Mouse (Mus musculus): ENCODE results near the gene Hnrnpr.

Hnrnpr gene

GRCm38 (mm10) chr4:136304181-136304580 is 6.6 kb upstream of the Hnrnpr start:
- no peak for DNase-seq (ENCODE audit: extremely low read depth, low read depth, low spot score)

GRCm38 (mm10) chr4:136308355-136308754 is 2.4 kb upstream of the Hnrnpr start:
- no peak for DNase-seq (ENCODE audit: extremely low read depth, low read depth, low spot score)

GRCm38 (mm10) chr4:136309780-136310179 is 962 bp upstream of the Hnrnpr start:
- no peak for DNase-seq (ENCODE audit: extremely low read depth, low read depth, low spot score)

GRCm38 (mm10) chr4:136311042-136311999 is 579 bp downstream of the Hnrnpr start:
- DNase-seq (ENCODE audit: extremely low read depth, low read depth, low spot score) = no peak

- DNase-seq (ENCODE audit: extremely low read depth, low read depth, low spot score) = no peak
These were observed 1.9 kb downstream of the Hnrnpr start for GRCm38 (mm10) chr4:136312616-136313015.

- DNase-seq (ENCODE audit: extremely low read depth, low read depth, low spot score) = no peak
These were observed 6.9 kb downstream of the Hnrnpr start for GRCm38 (mm10) chr4:136317667-136318066.

- DNase-seq (ENCODE audit: extremely low read depth, low read depth, low spot score) = no peak
These were observed 9.3 kb downstream of the Hnrnpr start for GRCm38 (mm10) chr4:136320016-136320415.

- DNase-seq (ENCODE audit: extremely low read depth, low read depth, low spot score) = no peak
These were observed 13.5 kb downstream of the Hnrnpr start for GRCm38 (mm10) chr4:136324226-136324625.

- DNase-seq (ENCODE audit: extremely low read depth, low read depth, low spot score) = no peak
These were observed 16.5 kb downstream of the Hnrnpr start for GRCm38 (mm10) chr4:136327238-136327637.

- no peak for DNase-seq (ENCODE audit: extremely low read depth, low read depth, low spot score)
These were observed 17.4 kb downstream of the Hnrnpr start for GRCm38 (mm10) chr4:136328115-136328514.

- DNase-seq (ENCODE audit: extremely low read depth, low read depth, low spot score) = no peak
These were observed 21.0 kb downstream of the Hnrnpr start for GRCm38 (mm10) chr4:136331709-136332108.

GRCm38 (mm10) chr4:136333191-136333590 is 22.4 kb downstream of the Hnrnpr start:
- no peak for DNase-seq (ENCODE audit: extremely low read depth, low read depth, low spot score)

- no peak for DNase-seq (ENCODE audit: extremely low read depth, low read depth, low spot score)
These were observed 24.3 kb downstream of the Hnrnpr start for GRCm38 (mm10) chr4:136335065-136335464.

- no peak for DNase-seq (ENCODE audit: extremely low read depth, low read depth, low spot score)
These were observed 26.4 kb downstream of the Hnrnpr start for GRCm38 (mm10) chr4:136337129-136337528.

- DNase-seq (ENCODE audit: extremely low read depth, low read depth, low spot score) = no peak
These were observed 38.9 kb downstream of the Hnrnpr start for GRCm38 (mm10) chr4:136349616-136350015.

- no peak for DNase-seq (ENCODE audit: extremely low read depth, low read depth, low spot score)
These were observed 46.3 kb downstream of the Hnrnpr start for GRCm38 (mm10) chr4:136357026-136357425.

GRCm38 (mm10) chr4:136357429-136357828 is 46.7 kb downstream of the Hnrnpr start:
- DNase-seq (ENCODE audit: extremely low read depth, low read depth, low spot score) = no peak

- DNase-seq (ENCODE audit: extremely low read depth, low read depth, low spot score) = no peak
These were observed 57.1 kb downstream of the Hnrnpr start for GRCm38 (mm10) chr4:136367856-136368255.

GRCm38 (mm10) chr4:136369727-136370126 is 59.0 kb downstream of the Hnrnpr start:
- no peak for DNase-seq (ENCODE audit: extremely low read depth, low read depth, low spot score)

- no peak for DNase-seq (ENCODE audit: extremely low read depth, low read depth, low spot score)
These were observed 62.9 kb downstream of the Hnrnpr start for GRCm38 (mm10) chr4:136373494-136374181.

- DNase-seq (ENCODE audit: extremely low read depth, low read depth, low spot score) = no peak
These were observed 66.3 kb downstream of the Hnrnpr start for GRCm38 (mm10) chr4:136377001-136377400.

GRCm38 (mm10) chr4:136383052-136383451 is 72.3 kb downstream of the Hnrnpr start:
- no peak for DNase-seq (ENCODE audit: extremely low read depth, low read depth, low spot score)
